Mouse (Mus musculus) erythroblast, embryonic 14.5 days (primary cell): Measurements from ENCODE around the gene Gpc6.

Experiments used
- GATA1 ChIP-seq: IDR thresholded peaks from 2 replicates; pipeline ENCODE4 v1.6.1; 2012; ENCODE audit warnings: low read length, inconsistent platforms, mixed read lengths
- TAL1 ChIP-seq: IDR thresholded peaks from 3 replicates; pipeline ENCODE4 v1.6.1; 2012; ENCODE audit warnings: low read length, inconsistent platforms, mixed read lengths

DNA sequence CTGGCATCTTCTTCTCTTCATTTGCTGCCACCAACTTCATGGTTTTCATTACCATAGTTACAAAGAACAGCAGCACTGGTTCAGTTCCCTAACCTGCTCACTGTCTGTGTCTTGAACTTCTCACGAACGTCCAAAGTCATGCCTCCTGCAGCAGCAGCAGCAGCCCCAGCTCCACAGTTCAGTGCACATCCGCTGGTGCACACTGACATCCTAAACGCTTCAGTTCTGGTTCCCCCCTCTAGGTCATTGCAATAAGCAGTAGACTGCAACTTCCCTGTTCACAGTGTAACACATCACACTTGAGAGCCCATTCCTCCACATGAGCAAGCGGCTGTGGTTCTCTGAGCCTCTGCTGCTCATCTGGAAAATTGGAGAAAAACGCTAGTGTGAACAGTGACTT, 573.7 kb downstream of the Gpc6 start:
- TF ChIP-seq GATA1 (no peak), TAL1 (no peak)
